Mouse (Mus musculus): ENCODE measurements around the gene Ube2d3. TPM values are rescaled to one million over a fixed set of nuclear protein-coding genes. Genes with fewer than 3 reads are reported as not detected.
A peak's percentile ranks its signal among the peaks of the same experiment; 100 is the strongest.

The Ube2d3 gene
- polyA plus RNA-seq (2016; fragmentation: Nextera tagmentation; extraction: Ambion mirVana): 469 and 495 TPM in 2 replicates

DNA sequence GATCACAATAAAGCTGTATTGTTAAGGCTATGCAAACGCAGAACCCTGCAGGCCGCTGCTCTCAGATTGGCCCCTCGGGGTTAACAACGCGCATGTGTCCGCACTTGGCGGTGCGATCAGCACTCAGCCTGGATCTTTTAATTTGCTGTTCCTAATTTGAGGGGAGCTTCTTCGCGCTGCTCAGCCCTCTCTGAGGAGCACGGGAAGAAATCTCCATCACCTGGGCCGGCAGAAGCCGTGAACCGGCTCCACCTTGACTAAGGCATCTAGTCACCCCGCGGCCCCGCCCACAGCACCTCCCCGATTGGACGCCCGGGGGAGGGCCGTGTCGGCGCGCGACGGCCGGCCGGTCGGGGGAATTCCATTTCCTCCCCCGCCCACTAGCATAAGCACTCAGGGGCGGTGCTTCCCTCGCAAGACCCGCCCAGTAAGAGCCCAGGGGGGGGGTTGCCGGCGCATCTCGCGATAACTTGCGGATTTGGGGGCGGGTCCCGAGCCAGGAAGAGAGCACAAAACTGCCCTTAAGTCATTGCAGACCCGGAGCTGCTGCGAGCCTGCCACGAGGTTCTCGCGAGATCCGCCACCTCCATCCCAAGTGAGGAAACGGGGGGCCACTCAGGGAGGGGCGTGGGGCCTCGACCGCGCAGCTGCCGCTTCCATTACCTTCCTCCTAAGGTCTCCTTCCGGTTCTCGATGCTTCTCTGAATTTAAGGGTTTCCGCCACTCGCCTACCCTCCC is at the start of gene Ube2d3:
Ube2d3 (plus strand) TSS at position 392 of the 738 bp plus-strand sequence.
- H3K4me3 ChIP-seq: peak within 1 kb of the TSS; percentile 97
- WGBS: under 1% methylated on average over 51 of the region's 56 CpGs
- ATAC-seq (ENCODE audit: low FRiP score): peak; percentile 96

DNA sequence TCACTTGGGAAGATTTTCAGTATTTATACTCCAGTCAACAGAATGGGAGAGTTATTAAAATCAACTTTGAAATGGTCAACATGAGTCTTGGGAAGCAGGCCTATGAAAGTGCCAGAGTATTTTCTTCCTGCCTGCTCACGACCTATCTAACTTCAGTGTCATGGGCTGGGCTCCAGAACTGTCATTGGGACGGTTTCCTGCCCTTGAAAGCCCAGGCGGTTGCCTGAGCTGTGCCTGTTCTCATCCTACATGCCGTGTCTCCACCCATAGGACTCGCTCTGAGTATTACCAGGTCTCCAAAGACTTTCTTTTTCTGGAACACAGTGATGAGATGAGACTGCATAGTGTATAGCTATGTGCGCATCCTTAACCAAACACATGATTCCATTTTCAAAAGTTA is 44.8 kb upstream of the Ube2d3 start:
- 79% methylated on average over 6 of the region's 6 CpGs for WGBS
- Histone ChIP-seq H3K9ac (no peak overlapping the region), H3K4me3 (no peak overlapping the region), H3K4me2 (replicated peaks) (no peak overlapping the region), H3K36me3 (no peaks in the 10 kb centered on the region), H3K9me3 (replicated peaks) (no peaks in the 10 kb centered on the region), H3K27me3 (no peaks in the 10 kb centered on the region), H3K4me1 (no peaks in the 10 kb centered on the region), H3K27ac (no peak overlapping the region)
- no peak for ATAC-seq (ENCODE audit: low FRiP score)

More for the DNA sequence above, at the start of gene Ube2d3:
- no peaks in the 10 kb centered on the region for H3K9me3 ChIP-seq (replicated peaks)
- no peaks in the 10 kb centered on the region for H3K36me3 ChIP-seq
- peak within 1 kb of the TSS; percentile 99 for H3K27ac ChIP-seq
- H3K27me3 ChIP-seq: no peaks in the 10 kb centered on the region
- peak within 1 kb of the TSS; percentile 99 for H3K9ac ChIP-seq
- H3K4me2 ChIP-seq (replicated peaks): peak within 1 kb of the TSS; percentile 97
- H3K4me1 ChIP-seq: peaks cover 24% of the 10 kb centered on the region

DNA sequence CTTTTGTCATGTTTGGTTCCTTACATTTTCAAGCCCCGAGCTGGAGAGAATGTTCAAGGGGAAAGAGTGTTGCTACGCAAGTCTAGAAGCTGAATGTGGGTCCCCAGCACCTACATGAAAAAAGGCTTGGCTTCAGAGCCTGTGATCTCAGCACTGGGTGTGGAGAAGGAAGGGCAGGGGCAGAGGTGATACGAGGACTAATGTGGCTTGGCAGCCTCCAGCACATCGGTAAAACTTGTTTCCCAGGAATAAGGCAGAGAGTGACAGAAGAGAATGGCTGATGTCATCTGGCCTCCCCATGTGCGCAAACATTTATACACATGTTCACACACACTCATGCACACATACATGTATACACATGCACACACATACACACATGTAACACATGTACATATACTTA is 42.9 kb upstream of the Ube2d3 start:
- Histone ChIP-seq H3K27me3 (no peaks in the 10 kb centered on the region), H3K9ac (no peak overlapping the region), H3K4me3 (no peak overlapping the region), H3K27ac (no peak overlapping the region), H3K36me3 (no peaks in the 10 kb centered on the region), H3K9me3 (replicated peaks) (no peaks in the 10 kb centered on the region), H3K4me1 (peaks cover 4% of the 10 kb centered on the region; the same call in 1 of the 2 replicates), H3K4me2 (replicated peaks) (no peak overlapping the region)
- ATAC-seq (ENCODE audit: low FRiP score): no peak
- WGBS: 86% methylated on average over 5 of the region's 5 CpGs

DNA sequence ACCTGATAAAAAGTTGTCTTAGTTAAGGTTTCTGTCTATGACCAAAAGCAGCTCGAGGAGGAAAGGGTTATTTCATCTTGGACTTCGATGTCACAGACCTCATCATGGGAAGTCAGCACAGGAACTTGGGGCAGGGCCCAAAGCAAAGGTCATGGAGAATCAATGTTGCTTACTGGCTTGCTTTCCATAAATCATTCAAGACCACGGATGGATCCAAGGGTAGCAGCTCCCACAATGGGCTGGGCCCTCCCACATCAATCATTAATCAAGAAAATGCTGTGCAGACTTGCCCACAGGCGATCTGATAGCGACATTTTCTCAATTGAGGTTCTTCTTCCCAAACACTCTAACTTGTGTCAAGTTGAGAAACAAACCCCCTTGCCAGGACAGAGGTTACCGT is 41.9 kb upstream of the Ube2d3 start:
- H3K4me2 ChIP-seq (replicated peaks): no peak overlapping the region

DNA sequence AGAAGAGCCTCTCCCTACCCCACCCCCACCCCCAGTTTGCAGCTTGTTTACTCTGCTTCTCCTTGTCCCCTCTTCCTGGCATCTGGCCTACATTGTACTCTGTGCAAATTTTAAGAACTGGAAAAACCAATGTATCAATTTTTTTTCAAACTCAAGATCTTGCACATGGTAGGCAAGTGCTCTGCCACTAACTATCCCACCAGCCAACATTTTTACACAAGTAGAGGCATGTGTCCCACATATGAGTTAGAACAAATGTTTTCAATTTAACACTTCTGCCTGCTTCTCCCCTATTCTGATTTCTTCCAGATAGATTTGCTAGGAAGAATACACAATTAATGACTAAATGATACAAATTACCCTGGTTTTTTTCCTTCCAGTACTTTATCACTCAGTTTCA is 40.8 kb upstream of the Ube2d3 start:
- no peak overlapping the region for H3K27ac ChIP-seq
- no peak for ATAC-seq (ENCODE audit: low FRiP score)

More for the DNA sequence above, 41.9 kb upstream of the Ube2d3 start:
- Histone ChIP-seq H3K27ac (no peak overlapping the region), H3K36me3 (no peaks in the 10 kb centered on the region), H3K4me3 (no peak overlapping the region), H3K9ac (no peak overlapping the region), H3K4me1 (peaks cover 6% of the 10 kb centered on the region; the same call in 1 of the 2 replicates), H3K27me3 (no peaks in the 10 kb centered on the region), H3K9me3 (replicated peaks) (no peaks in the 10 kb centered on the region)
- ATAC-seq (ENCODE audit: low FRiP score): no peak
- WGBS: 46% methylated on average over 6 of the region's 6 CpGs

DNA sequence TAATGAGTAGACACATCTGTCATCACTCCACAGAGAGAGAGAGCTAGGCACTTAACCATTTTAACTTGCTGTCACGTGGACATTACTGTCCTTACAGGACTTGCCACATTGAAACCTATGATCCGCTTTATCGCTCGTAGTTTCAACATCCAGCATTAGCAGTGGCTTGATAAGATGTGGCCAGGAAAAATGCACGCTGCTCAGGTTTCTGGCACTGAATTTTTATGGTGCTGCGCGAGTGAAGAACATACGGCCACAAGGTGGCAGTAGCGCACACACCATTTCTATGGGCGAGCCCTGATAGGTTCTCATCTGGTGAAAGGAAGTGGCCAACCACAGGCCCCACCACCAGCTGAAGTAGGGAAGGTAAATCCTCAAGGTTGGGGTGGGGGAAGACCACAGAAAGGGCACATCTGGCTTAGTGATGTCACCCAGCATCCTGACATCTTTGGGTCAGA is 35.7 kb upstream of the Ube2d3 start:
- Histone ChIP-seq H3K9me3 (replicated peaks) (no peaks in the 10 kb centered on the region), H3K27ac (no peak overlapping the region), H3K27me3 (no peaks in the 10 kb centered on the region), H3K4me3 (no peak overlapping the region), H3K4me1 (peaks cover 6% of the 10 kb centered on the region; the same call in 1 of the 2 replicates), H3K36me3 (peaks cover 16% of the 10 kb centered on the region), H3K9ac (no peak overlapping the region), H3K4me2 (replicated peaks) (no peak overlapping the region)
- 12% methylated on average over 10 of the region's 10 CpGs for WGBS
- ATAC-seq (ENCODE audit: low FRiP score): peak; percentile 76

More for the DNA sequence above, 40.8 kb upstream of the Ube2d3 start:
- Histone ChIP-seq H3K36me3 (no peaks in the 10 kb centered on the region), H3K27me3 (no peaks in the 10 kb centered on the region), H3K4me2 (replicated peaks) (no peak overlapping the region), H3K4me3 (no peak overlapping the region), H3K4me1 (peaks cover 6% of the 10 kb centered on the region; the same call in 1 of the 2 replicates), H3K9ac (no peak overlapping the region), H3K9me3 (replicated peaks) (no peaks in the 10 kb centered on the region)

DNA sequence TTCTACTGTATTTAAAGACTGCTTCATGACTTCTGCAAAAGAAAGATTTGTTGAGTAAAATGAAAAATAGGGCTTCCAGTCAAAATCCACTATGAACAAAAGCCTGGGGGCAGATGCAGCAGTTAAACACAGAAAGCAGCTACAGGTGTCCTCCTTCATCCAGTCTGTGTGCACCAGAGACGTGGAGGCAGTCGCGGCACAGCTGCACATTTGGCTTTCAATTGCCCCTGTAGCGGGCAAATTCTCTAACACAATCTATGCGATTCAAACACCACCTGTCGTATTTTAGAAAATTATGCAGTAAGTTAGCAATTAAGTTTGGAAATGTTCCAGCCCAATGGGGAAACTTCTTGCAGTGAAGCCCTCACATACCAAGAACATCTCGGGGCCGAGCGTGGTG is 34.7 kb upstream of the Ube2d3 start:
- Histone ChIP-seq H3K4me3 (no peak overlapping the region), H3K27me3 (no peaks in the 10 kb centered on the region), H3K4me1 (peaks cover 6% of the 10 kb centered on the region; the same call in 1 of the 2 replicates), H3K4me2 (replicated peaks) (no peak overlapping the region), H3K27ac (no peak overlapping the region), H3K9ac (no peak overlapping the region), H3K36me3 (peaks cover 17% of the 10 kb centered on the region), H3K9me3 (replicated peaks) (no peaks in the 10 kb centered on the region)
- ATAC-seq (ENCODE audit: low FRiP score): no peak
- WGBS: 85% methylated on average over 9 of the region's 9 CpGs

DNA sequence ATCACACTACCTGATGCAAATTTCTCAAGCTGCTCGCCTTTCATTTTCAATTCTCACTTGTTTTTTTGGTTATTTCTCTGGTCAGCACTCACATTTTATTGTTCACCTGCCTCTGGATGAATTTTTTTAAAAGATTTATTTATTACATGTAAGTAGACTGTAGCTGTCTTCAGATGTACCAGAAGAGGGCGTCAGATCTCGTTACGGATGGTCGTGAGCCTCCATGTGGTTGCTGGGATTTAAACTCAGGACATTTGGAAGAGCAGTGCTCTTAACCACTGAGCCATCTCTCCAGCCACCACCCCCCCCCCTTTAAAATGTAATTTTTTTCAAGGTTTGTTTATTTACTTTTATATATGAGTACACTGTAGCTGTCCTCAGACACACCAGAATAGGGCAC is 34.1 kb upstream of the Ube2d3 start:
- Histone ChIP-seq H3K4me3 (no peak overlapping the region), H3K4me2 (replicated peaks) (no peak overlapping the region), H3K9me3 (replicated peaks) (no peaks in the 10 kb centered on the region), H3K9ac (no peak overlapping the region), H3K27me3 (no peaks in the 10 kb centered on the region), H3K36me3 (peaks cover 20% of the 10 kb centered on the region), H3K4me1 (peaks cover 6% of the 10 kb centered on the region; the same call in 1 of the 2 replicates), H3K27ac (no peak overlapping the region)
- no peak for ATAC-seq (ENCODE audit: low FRiP score)
- WGBS: 71% methylated on average over 5 of the region's 5 CpGs

DNA sequence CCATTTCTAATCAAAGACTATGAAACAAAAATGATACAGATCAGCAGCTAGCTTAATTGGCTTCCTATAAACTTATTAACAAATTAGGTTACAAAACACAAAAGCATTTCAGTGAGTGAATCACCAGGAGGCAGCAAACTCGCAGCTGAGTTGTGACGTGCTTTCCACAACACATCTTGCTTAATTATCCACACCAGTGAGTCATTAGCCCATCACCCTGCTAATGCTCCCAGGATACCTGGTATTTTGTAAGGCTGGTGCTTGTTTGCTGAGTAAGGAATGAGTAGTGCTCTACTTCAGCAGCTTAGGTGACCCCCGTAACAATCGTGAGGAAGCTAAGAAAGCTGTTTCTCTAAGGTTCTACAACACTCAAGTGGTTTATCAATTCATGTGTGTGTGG is 33.4 kb upstream of the Ube2d3 start:
- Histone ChIP-seq H3K27ac (no peak overlapping the region), H3K4me2 (replicated peaks) (no peak overlapping the region), H3K36me3 (peaks cover 24% of the 10 kb centered on the region), H3K9me3 (replicated peaks) (no peaks in the 10 kb centered on the region), H3K27me3 (no peaks in the 10 kb centered on the region), H3K4me3 (no peak overlapping the region), H3K9ac (no peak overlapping the region), H3K4me1 (peaks cover 6% of the 10 kb centered on the region; the same call in 1 of the 2 replicates)
- ATAC-seq (ENCODE audit: low FRiP score): no peak
- WGBS: 82% methylated on average over 4 of the region's 4 CpGs

DNA sequence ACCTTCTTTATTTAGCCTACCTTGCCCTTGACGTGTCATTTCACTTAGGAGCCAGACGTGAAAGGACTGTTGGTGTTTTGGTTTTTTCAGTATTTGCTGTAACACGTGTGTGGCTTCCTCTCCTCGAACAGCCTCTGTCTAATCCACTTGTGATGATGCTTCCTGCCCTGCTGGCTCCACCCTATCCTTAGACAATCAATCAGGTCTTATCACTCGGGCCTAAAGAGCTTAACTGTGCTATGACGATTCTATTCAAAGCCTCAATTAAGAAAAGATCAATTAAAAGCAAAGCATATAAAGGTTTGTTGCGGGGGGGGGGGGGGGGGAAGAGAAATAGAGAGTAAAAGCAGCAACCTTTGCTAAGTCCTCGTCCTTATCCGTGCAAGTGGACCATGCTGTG is 30.6 kb upstream of the Ube2d3 start:
- Histone ChIP-seq H3K4me1 (peaks cover 5% of the 10 kb centered on the region), H3K27ac (no peak overlapping the region), H3K9ac (no peak overlapping the region), H3K36me3 (peaks cover 26% of the 10 kb centered on the region), H3K9me3 (replicated peaks) (no peaks in the 10 kb centered on the region), H3K4me3 (no peak overlapping the region), H3K27me3 (no peaks in the 10 kb centered on the region), H3K4me2 (replicated peaks) (no peak overlapping the region)
- WGBS: 88% methylated on average over 9 of the region's 9 CpGs
- ATAC-seq (ENCODE audit: low FRiP score): no peak

DNA sequence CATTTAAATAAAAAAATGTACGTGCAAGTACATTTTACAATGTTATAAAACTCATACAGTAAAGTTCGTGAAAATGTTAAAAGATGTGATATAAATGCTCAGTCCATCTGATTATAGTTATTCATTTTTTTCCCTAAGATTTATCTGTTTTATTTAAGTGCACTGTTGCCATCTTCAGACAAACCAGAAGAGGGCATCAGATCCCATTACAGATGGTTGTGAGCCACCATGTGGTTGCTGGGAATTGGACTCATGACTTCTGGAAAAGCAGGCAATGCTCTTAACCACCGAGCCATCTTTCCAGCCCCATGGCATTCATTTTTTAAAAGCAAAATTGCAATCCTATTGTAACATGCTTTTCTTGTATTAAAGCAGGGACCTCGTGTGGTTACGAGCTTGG is 28.7 kb upstream of the Ube2d3 start:
- H3K4me3 ChIP-seq: no peak overlapping the region
- H3K4me1 ChIP-seq: peaks cover 5% of the 10 kb centered on the region
- no peak overlapping the region for H3K9ac ChIP-seq
- no peaks in the 10 kb centered on the region for H3K27me3 ChIP-seq
- H3K27ac ChIP-seq: no peak overlapping the region
- peaks cover 26% of the 10 kb centered on the region for H3K36me3 ChIP-seq
- ATAC-seq (ENCODE audit: low FRiP score): no peak
- no peak overlapping the region for H3K4me2 ChIP-seq (replicated peaks)
- 96% methylated on average over 5 of the region's 5 CpGs for WGBS
- no peaks in the 10 kb centered on the region for H3K9me3 ChIP-seq (replicated peaks)

DNA sequence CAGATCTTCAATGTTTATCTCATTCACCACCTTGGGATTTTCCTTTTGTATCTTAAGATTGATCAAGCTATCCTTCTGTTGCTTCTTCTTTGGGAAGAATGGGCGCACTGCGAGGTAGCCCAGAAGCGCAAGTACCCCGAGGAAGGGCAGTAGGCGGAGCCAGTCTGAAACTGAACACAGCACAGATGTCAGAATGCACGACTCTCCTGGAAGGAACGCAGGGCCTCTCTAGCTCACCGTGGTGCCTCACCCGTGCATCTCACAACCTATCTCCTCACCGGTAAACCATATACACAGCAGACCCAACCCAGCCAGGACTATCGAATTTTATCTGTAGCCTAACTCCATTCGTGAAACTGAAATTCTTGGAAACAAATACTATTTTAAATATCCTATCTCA is 26.9 kb upstream of the Ube2d3 start:
- WGBS: 90% methylated on average over 12 of the region's 12 CpGs
- Histone ChIP-seq H3K4me1 (peaks cover 5% of the 10 kb centered on the region), H3K27ac (no peak overlapping the region), H3K9ac (no peak overlapping the region), H3K36me3 (peaks cover 21% of the 10 kb centered on the region), H3K9me3 (replicated peaks) (no peaks in the 10 kb centered on the region), H3K27me3 (no peaks in the 10 kb centered on the region), H3K4me3 (no peak overlapping the region), H3K4me2 (replicated peaks) (no peak overlapping the region)
- ATAC-seq (ENCODE audit: low FRiP score): no peak

DNA sequence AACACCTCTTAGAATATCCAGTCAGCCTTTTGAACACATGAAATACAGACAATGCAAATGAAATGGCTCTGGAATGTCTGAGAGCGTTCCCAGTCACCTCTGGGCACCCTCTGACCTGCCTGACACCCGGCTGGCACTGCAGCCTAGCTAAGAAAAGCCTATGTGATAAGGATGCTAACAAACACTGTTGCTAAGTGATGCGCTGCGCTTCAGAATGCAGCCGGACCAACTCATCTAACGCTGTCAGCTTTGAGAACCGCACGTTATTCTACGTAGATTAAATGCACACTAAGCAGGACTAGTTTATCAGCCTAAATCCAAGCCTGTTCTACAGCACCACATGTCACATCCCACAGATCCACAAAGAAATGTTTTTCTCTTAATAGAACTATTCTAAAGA is 26.1 kb upstream of the Ube2d3 start:
- Histone ChIP-seq H3K36me3 (peaks cover 20% of the 10 kb centered on the region), H3K9me3 (replicated peaks) (no peaks in the 10 kb centered on the region), H3K9ac (no peak overlapping the region), H3K4me1 (peaks cover 5% of the 10 kb centered on the region), H3K27me3 (no peaks in the 10 kb centered on the region), H3K4me3 (no peak overlapping the region), H3K27ac (no peak overlapping the region), H3K4me2 (replicated peaks) (no peak overlapping the region)
- no peak for ATAC-seq (ENCODE audit: low FRiP score)
- WGBS: 37% methylated on average over 9 of the region's 9 CpGs
